Mouse (Mus musculus): ENCODE results near the gene Ptprn2.

DNA sequence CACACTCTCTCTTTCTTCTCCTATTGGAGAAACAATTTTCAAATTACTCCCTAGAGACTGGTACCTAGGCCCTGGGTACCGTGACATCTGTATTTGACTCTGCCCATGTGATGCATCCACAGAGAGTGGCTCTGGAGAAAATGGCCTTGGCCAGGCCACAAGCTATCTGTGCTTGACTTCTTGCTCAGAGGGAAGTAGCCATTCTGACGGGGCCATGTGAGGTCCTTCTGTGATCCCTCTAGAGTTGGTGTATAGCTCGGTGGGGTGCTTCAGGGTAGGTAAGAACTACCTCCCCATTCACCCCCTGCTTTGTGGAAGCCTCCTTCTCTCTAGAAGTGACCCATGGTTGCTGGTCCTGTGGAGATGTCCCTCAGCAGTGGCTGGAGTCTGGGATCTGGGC, 134.8 kb downstream of the Ptprn2 start:
- TF ChIP-seq CTCF (IDR thresholded peaks at IDR 0.05; ENCODE audit: borderline replicate concordance, extremely low read depth, insufficient read depth, insufficient read length), result no peak
- no peak for TF ChIP-seq POLR2A (IDR thresholded peaks at IDR 0.05; ENCODE audit: borderline replicate concordance, extremely low read depth, insufficient read depth, insufficient read length, poor library complexity, severe bottlenecking)
